Mouse (Mus musculus) MEL (cell line): Measurements from ENCODE around the gene Zfp36l1. TPM values are rescaled to one million over a fixed set of nuclear protein-coding genes. Genes with fewer than 3 reads are reported as not detected.

ENCODE experiments used
- DNase-seq: peaks from one replicate; pipeline ENCODE4 v3.0.0; 2011; ENCODE audit warnings: low read depth, low spot score
- H3K27ac ChIP-seq: 2 replicates; pipeline ENCODE4 v1.5.1; 2012; ENCODE audit warnings: low read depth, mild to moderate bottlenecking, control low read depth, low read length, moderate library complexity; ENCODE audit not compliant: control insufficient read depth
- H3K27me3 ChIP-seq, 2 experiments: fragments of 150-350 bp in 1 of 2; sonication (generic) in 1 of 2; 2 replicates each; pipeline ENCODE4 v1.6.1; 2012; ENCODE audit warnings: low read length in 2 of 2, mild to moderate bottlenecking in 2 of 2, improper control_type of control experiment in 1 of 2, moderate library complexity in 1 of 2; ENCODE audit not compliant: insufficient read depth in 2 of 2, control insufficient read depth in 1 of 2
- H3K36me3 ChIP-seq, 2 experiments: 2 replicates each; pipeline ENCODE4 v1.6.1; 2012 to 2014; ENCODE audit warnings: low read length in 2 of 2, improper control_type of control experiment in 1 of 2, inconsistent platforms in 1 of 2, mild to moderate bottlenecking in 1 of 2; ENCODE audit not compliant: insufficient read depth in 2 of 2, control insufficient read depth in 1 of 2
- H3K4me1 ChIP-seq, 2 experiments: fragments of 150-350 bp in 1 of 2; sonication (generic) in 1 of 2; 2 replicates each; pipeline ENCODE4 v1.6.1; 2012; ENCODE audit warnings: low read length in 2 of 2, improper control_type of control experiment in 1 of 2, mild to moderate bottlenecking in 1 of 2; ENCODE audit not compliant: insufficient read depth in 2 of 2, control insufficient read depth in 1 of 2
- H3K4me3 ChIP-seq, 2 experiments: fragments of 150-350 bp in 1 of 2; sonication (generic) in 1 of 2; 2 replicates each; pipeline ENCODE4 v1.5.1; 2012; ENCODE audit warnings: low read depth in 2 of 2, low read length in 2 of 2, mild to moderate bottlenecking in 2 of 2, moderate library complexity in 2 of 2, control low read depth in 1 of 2, improper control_type of control experiment in 1 of 2; ENCODE audit not compliant: control insufficient read depth in 1 of 2, insufficient read depth in 1 of 2
- H3K79me2 ChIP-seq: 2 replicates; pipeline ENCODE4 v1.6.1; 2012; ENCODE audit warnings: mild to moderate bottlenecking, low read length, moderate library complexity; ENCODE audit not compliant: control insufficient read depth, poor library complexity, insufficient read depth
- H3K9ac ChIP-seq: 2 replicates; pipeline ENCODE4 v1.6.1; 2012; ENCODE audit warnings: low read depth, mild to moderate bottlenecking, control low read depth, low read length, moderate library complexity; ENCODE audit not compliant: control insufficient read depth, poor library complexity, severe bottlenecking
- H3K9me3 ChIP-seq: fragments of 150-350 bp; sonication (generic); replicated peaks from 2 replicates; pipeline ENCODE4 v1.6.1; 2012; ENCODE audit warnings: mild to moderate bottlenecking, low read length, improper control_type of control experiment, moderate library complexity; ENCODE audit not compliant: insufficient read depth
- BHLHE40 ChIP-seq: IDR thresholded peaks from 2 replicates; pipeline ENCODE4 v1.6.1; 2012; ENCODE audit warnings: low read depth, mild to moderate bottlenecking, inconsistent platforms, low read length, improper control_type of control experiment, borderline replicate concordance
- CHD1 ChIP-seq: IDR thresholded peaks from 2 replicates; pipeline ENCODE4 v1.6.1; 2012; ENCODE audit warnings: low read depth, mild to moderate bottlenecking, inconsistent platforms, low read length, improper control_type of control experiment
- CHD2 ChIP-seq: IDR thresholded peaks from 2 replicates; pipeline ENCODE4 v1.6.1; 2011; ENCODE audit warnings: low read length, improper control_type of control experiment
- CTCF ChIP-seq, 3 experiments: IDR thresholded peaks in 2 of 3; conservative IDR thresholded peaks in 1 of 3; 2 replicates each; pipeline ENCODE4 v1.5.1; 2011 to 2012; ENCODE audit warnings: low read length in 3 of 3, low read depth in 2 of 3, mild to moderate bottlenecking in 2 of 3, improper control_type of control experiment in 1 of 3, inconsistent platforms in 1 of 3, mixed read lengths in 1 of 3, moderate library complexity in 1 of 3; ENCODE audit not compliant: control insufficient read depth in 1 of 3, insufficient read depth in 1 of 3, poor library complexity in 1 of 3, severe bottlenecking in 1 of 3
- E2F4 ChIP-seq: IDR thresholded peaks from 2 replicates; pipeline ENCODE4 v1.6.1; 2011; ENCODE audit warnings: low read depth, low read length, improper control_type of control experiment, borderline replicate concordance
- ELF1 ChIP-seq: IDR thresholded peaks from 2 replicates; pipeline ENCODE4 v1.6.1; 2014; ENCODE audit warnings: low read depth, mild to moderate bottlenecking, inconsistent platforms, low read length, improper control_type of control experiment, moderate library complexity
- EP300 ChIP-seq, 2 experiments: IDR thresholded peaks; 2 replicates each; pipeline ENCODE4 v1.6.1; 2011; ENCODE audit warnings: improper control_type of control experiment in 2 of 2, low read length in 2 of 2, low read depth in 1 of 2, mild to moderate bottlenecking in 1 of 2
- ETS1 ChIP-seq: IDR thresholded peaks from 2 replicates; pipeline ENCODE4 v1.6.1; 2012; ENCODE audit warnings: low read depth, mild to moderate bottlenecking, inconsistent platforms, low read length, improper control_type of control experiment, moderate library complexity
- GABPA ChIP-seq: IDR thresholded peaks from 2 replicates; pipeline ENCODE4 v1.6.1; 2012; ENCODE audit warnings: low read depth, mild to moderate bottlenecking, inconsistent platforms, low read length, improper control_type of control experiment, moderate library complexity
- GATA1 ChIP-seq: IDR thresholded peaks from 2 replicates; pipeline ENCODE4 v1.6.1; 2011; ENCODE audit warnings: low read depth, low read length, improper control_type of control experiment
- HCFC1 ChIP-seq: IDR thresholded peaks from 2 replicates; pipeline ENCODE4 v1.6.1; 2012; ENCODE audit warnings: low read depth, mild to moderate bottlenecking, inconsistent platforms, low read length, improper control_type of control experiment, moderate library complexity
- JUND ChIP-seq: IDR thresholded peaks from 2 replicates; pipeline ENCODE4 v1.6.1; 2011; ENCODE audit warnings: low read depth, mild to moderate bottlenecking, improper control_type of control experiment, low read length
- KAT2A ChIP-seq: conservative IDR thresholded peaks from 2 replicates; pipeline ENCODE4 v1.6.1; 2012; ENCODE audit warnings: low read depth, low read length, improper control_type of control experiment, inconsistent platforms
- MAFK ChIP-seq: IDR thresholded peaks from 2 replicates; pipeline ENCODE4 v1.6.1; 2011; ENCODE audit warnings: low read depth, mild to moderate bottlenecking, low read length, improper control_type of control experiment, borderline replicate concordance
- MAX ChIP-seq: IDR thresholded peaks from 2 replicates; pipeline ENCODE4 v1.6.1; 2011; ENCODE audit warnings: low read length, improper control_type of control experiment
- MAZ ChIP-seq: IDR thresholded peaks from 2 replicates; pipeline ENCODE4 v1.6.1; 2012; ENCODE audit warnings: low read depth, mild to moderate bottlenecking, inconsistent platforms, low read length, improper control_type of control experiment
- MEF2A ChIP-seq: IDR thresholded peaks from 2 replicates; pipeline ENCODE4 v1.6.1; 2014; ENCODE audit warnings: low read depth, mild to moderate bottlenecking, inconsistent platforms, low read length, improper control_type of control experiment; ENCODE audit not compliant: poor library complexity, insufficient replicate concordance, severe bottlenecking; ENCODE audit errors: extremely low read depth
- MXI1 ChIP-seq: IDR thresholded peaks from 2 replicates; pipeline ENCODE4 v1.6.1; 2011; ENCODE audit warnings: mild to moderate bottlenecking, low read depth, low read length, improper control_type of control experiment
- MYC ChIP-seq: IDR thresholded peaks from 2 replicates; pipeline ENCODE4 v1.6.1; 2011; ENCODE audit warnings: low read depth, mild to moderate bottlenecking, low read length, improper control_type of control experiment, moderate library complexity
- NELFE ChIP-seq: IDR thresholded peaks from 2 replicates; pipeline ENCODE4 v1.6.1; 2011; ENCODE audit warnings: low read depth, low read length, improper control_type of control experiment
- NRF1 ChIP-seq: IDR thresholded peaks from 2 replicates; pipeline ENCODE4 v1.6.1; 2014; ENCODE audit warnings: low read depth, mild to moderate bottlenecking, inconsistent platforms, low read length, improper control_type of control experiment, moderate library complexity; ENCODE audit not compliant: poor library complexity, insufficient read depth, severe bottlenecking
- POLR2A ChIP-seq, 2 experiments: IDR thresholded peaks; 2 replicates each; pipeline ENCODE4 v1.6.1; 2011 to 2012; ENCODE audit warnings: low read length in 2 of 2, mild to moderate bottlenecking in 2 of 2, control low read depth in 1 of 2, improper control_type of control experiment in 1 of 2, low read depth in 1 of 2, moderate library complexity in 1 of 2; ENCODE audit not compliant: control insufficient read depth in 1 of 2, insufficient read depth in 1 of 2, poor library complexity in 1 of 2
- POLR2AphosphoS2 ChIP-seq: IDR thresholded peaks from 2 replicates; pipeline ENCODE4 v1.6.1; 2011; ENCODE audit warnings: low read length, improper control_type of control experiment
- RAD21 ChIP-seq: IDR thresholded peaks from 2 replicates; pipeline ENCODE4 v1.6.1; 2011; ENCODE audit warnings: mild to moderate bottlenecking, low read depth, low read length, improper control_type of control experiment
- SIN3A ChIP-seq: IDR thresholded peaks from 2 replicates; pipeline ENCODE4 v1.6.1; 2012; ENCODE audit warnings: low read length, improper control_type of control experiment, inconsistent platforms
- SMC3 ChIP-seq: IDR thresholded peaks from 2 replicates; pipeline ENCODE4 v1.6.1; 2011; ENCODE audit warnings: low read depth, low read length, improper control_type of control experiment
- TAL1 ChIP-seq: IDR thresholded peaks from 2 replicates; pipeline ENCODE4 v1.6.1; 2012; ENCODE audit warnings: mild to moderate bottlenecking, inconsistent platforms, low read length, moderate library complexity, mixed read lengths
- TBP ChIP-seq: IDR thresholded peaks from 2 replicates; pipeline ENCODE4 v1.8.0; 2011; ENCODE audit warnings: low read depth, low read length, improper control_type of control experiment
- TCF12 ChIP-seq: IDR thresholded peaks from 2 replicates; pipeline ENCODE4 v1.6.1; 2014; ENCODE audit warnings: low read depth, mild to moderate bottlenecking, inconsistent platforms, low read length, improper control_type of control experiment, moderate library complexity
- UBTF ChIP-seq: IDR thresholded peaks from 2 replicates; pipeline ENCODE4 v1.6.1; 2012; ENCODE audit warnings: low read depth, mild to moderate bottlenecking, inconsistent platforms, low read length, improper control_type of control experiment, moderate library complexity, borderline replicate concordance; ENCODE audit not compliant: insufficient read depth
- USF1 ChIP-seq: IDR thresholded peaks from 2 replicates; pipeline ENCODE4 v1.6.1; 2014; ENCODE audit warnings: low read depth, mild to moderate bottlenecking, inconsistent platforms, low read length, improper control_type of control experiment, moderate library complexity
- ZC3H11A ChIP-seq: IDR thresholded peaks from 2 replicates; pipeline ENCODE4 v1.6.1; 2012; ENCODE audit warnings: low read depth, mild to moderate bottlenecking, inconsistent platforms, low read length, improper control_type of control experiment
- ZKSCAN1 ChIP-seq: IDR thresholded peaks from 2 replicates; pipeline ENCODE4 v1.6.1; 2012; ENCODE audit warnings: low read depth, mild to moderate bottlenecking, inconsistent platforms, low read length, improper control_type of control experiment, moderate library complexity
- ZMIZ1 ChIP-seq: IDR thresholded peaks from 2 replicates; pipeline ENCODE4 v1.6.1; 2012; ENCODE audit warnings: low read depth, mild to moderate bottlenecking, inconsistent platforms, low read length, improper control_type of control experiment, moderate library complexity
- ZNF384 ChIP-seq: IDR thresholded peaks from 2 replicates; pipeline ENCODE4 v1.6.1; 2012; ENCODE audit warnings: low read depth, mild to moderate bottlenecking, inconsistent platforms, low read length, improper control_type of control experiment
- polyA plus RNA-seq, 2 experiments: library from polyadenylated mRNA; stranded (reverse) in 1 of 2; unstranded in 1 of 2; fragments of >175 nt in 1 of 2; fragments of >200 nt in 1 of 2; gene quantifications; 2 replicates each; pipeline versions ENCODE4 v1.2.1 to v1.2.4; 2012; ENCODE audit warnings: low replicate concordance in 2 of 2, low read depth in 1 of 2; ENCODE audit not compliant: insufficient read length in 2 of 2, insufficient read depth in 1 of 2, missing spikeins in 1 of 2
- total RNA-seq: library from RNA; depleted of rRNA; stranded (reverse); fragments of 300-350 nt; gene quantifications from 2 replicates; pipeline ENCODE4 v1.2.3, GENCODE M21; 2012; rRNA removed

Gene Zfp36l1
- total RNA-seq: 1.2 and 1.5 TPM in 2 replicates
- 10 to 100 TPM in 1 of 2 experiments, not detected in 1; 22.5 TPM for polyA plus RNA-seq

- Histone ChIP-seq H3K27ac (peak within 1 kb of the TSS; percentile 96), H3K79me2 (peaks cover 36% of the 10 kb centered on the region), H3K9ac (peak within 1 kb of the TSS; percentile 98), H3K36me3 (peaks cover 0 to 15% of the 10 kb centered on the region in 2 experiments; a peak in 2 of 4 replicates), H3K9me3 (no peaks in the 10 kb centered on the region), H3K4me3 (peak within 1 kb of the TSS; percentile 87 to 88), H3K4me1 (peaks cover 2 to 11% of the 10 kb centered on the region in 2 experiments; a peak in 2 of 4 replicates), H3K27me3 (no peaks in the 10 kb centered on the region)
- DNase-seq: peak; percentile 97
- TF ChIP-seq POLR2A (IDR thresholded peaks at IDR 0.05; ENCODE audit: control insufficient read depth in 1 of 2, insufficient read depth in 1 of 2, low read depth in 1 of 2, low read length in 2 of 2, poor library complexity in 1 of 2) (peak; percentile 99), ZKSCAN1 (no peak), POLR2AphosphoS2 (peak; percentile 99), TCF12 (peak; percentile 49), JUND (peak; percentile 98), ZNF384 (peak; percentile 97), MAZ (peak; percentile 86), MXI1 (no peak; the same call in none of the 2 replicates), ZMIZ1 (peak; percentile 100), MAX (no peak; the same call in 1 of the 2 replicates), SMC3 (no peak), RAD21 (no peak), MAFK (peak; percentile 53; the same call in 1 of the 2 replicates), TBP (peak; percentile 96), KAT2A (peak; percentile 43; the same call in 1 of the 2 replicates), NELFE (peak; percentile 99), GATA1 (no peak), CHD2 (no peak; the same call in none of the 2 replicates), ELF1 (peak; percentile 62; the same call in 1 of the 2 replicates), SIN3A (peak; percentile 85), ZC3H11A (peak; percentile 27; the same call in 1 of the 2 replicates), EP300 (IDR thresholded peaks at IDR 0.05; ENCODE audit: low read depth in 1 of 2, low read length in 2 of 2) (no peak; a peak in 1 of 4 replicates), GABPA (0 out of 2 replicates have a peak, but pooled peaks have one; percentile 52), USF1 (peak; percentile 48), HCFC1 (peak; percentile 37; the same call in 1 of the 2 replicates), MEF2A (no peak), MYC (peak; percentile 95), CTCF (IDR thresholded peaks at IDR 0.05 in 2 of 3, conservative IDR thresholded peaks at IDR 0.05 in 1 of 3; ENCODE audit: control insufficient read depth in 1 of 3, insufficient read depth in 1 of 3, low read depth in 2 of 3, low read length in 3 of 3, poor library complexity in 1 of 3, severe bottlenecking in 1 of 3) (no peak), BHLHE40 (peak; percentile 41; the same call in 1 of the 2 replicates), ETS1 (peak; percentile 73), CHD1 (no peak), TAL1 (no peak), UBTF (no peak), E2F4 (0 out of 2 replicates have a peak, but pooled peaks have one; percentile 74), NRF1 (peak; percentile 29; the same call in 1 of the 2 replicates)
Measured at GRCm38 (mm10) chr12:80112852-80113551, at the start of gene Zfp36l1. Gene Zfp36l1 (minus strand): TSS chr12:80113013.
